Mouse (Mus musculus): Measurements from ENCODE around the gene Henmt1.

- TF ChIP-seq CTCF (IDR thresholded peaks at IDR 0.05; ENCODE audit: extremely low read depth, insufficient read length, insufficient replicate concordance, low read depth, low read length), result no peak
- TF ChIP-seq POLR2A (IDR thresholded peaks at IDR 0.05; ENCODE audit: low read depth, low read length), result no peak
These were observed 42.3 kb downstream of the Henmt1 start for GRCm38 (mm10) chr3:108981946-108982345.

Data from small intestine, adult 2 months (tissue).